Mouse (Mus musculus) activated CD4-positive, CD25-positive, alpha-beta regulatory T cell (primary cell): Measurements from ENCODE around the gene Ofd1. TPM values are rescaled to one million over a fixed set of nuclear protein-coding genes. Genes with fewer than 3 reads are reported as not detected.

Experiments used
- polyA plus RNA-seq, 2 experiments: library from polyadenylated mRNA; unstranded; fragments of 100-300 nt; shearing (Covaris generic); gene quantifications; one replicate each; pipeline ENCODE4 v1.2.1; 2017

Ofd1 gene
- 10 to 100 TPM in 1 of 2 experiments, 1 to 10 TPM in 1; 8.3 to 10.6 TPM for polyA plus RNA-seq

DNA sequence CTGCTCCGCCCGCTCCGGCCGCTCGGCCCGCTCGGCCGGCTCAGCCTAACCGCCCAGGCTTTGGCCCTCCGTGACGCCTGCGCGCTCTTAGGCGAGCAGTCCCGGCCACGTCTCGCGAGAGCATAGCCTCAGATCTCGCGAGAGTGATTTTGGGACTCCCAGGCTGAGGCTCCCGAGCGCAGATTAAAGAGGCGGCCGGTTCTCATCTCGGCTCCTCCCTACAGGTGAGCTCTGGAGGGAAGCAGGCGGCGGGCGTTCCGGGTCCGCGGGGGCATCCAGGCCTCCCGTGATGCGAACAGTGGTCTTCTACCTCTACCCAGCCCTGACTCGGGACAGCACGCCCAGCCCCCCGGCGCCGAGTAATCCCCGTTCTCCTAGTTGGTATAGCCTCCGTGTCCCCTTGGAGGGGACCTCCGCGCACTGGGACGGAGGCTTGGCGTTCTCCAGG is at the start of gene Ofd1:
Ofd1 (minus strand) TSS at position 89 of the 448 bp plus-strand sequence.

DNA sequence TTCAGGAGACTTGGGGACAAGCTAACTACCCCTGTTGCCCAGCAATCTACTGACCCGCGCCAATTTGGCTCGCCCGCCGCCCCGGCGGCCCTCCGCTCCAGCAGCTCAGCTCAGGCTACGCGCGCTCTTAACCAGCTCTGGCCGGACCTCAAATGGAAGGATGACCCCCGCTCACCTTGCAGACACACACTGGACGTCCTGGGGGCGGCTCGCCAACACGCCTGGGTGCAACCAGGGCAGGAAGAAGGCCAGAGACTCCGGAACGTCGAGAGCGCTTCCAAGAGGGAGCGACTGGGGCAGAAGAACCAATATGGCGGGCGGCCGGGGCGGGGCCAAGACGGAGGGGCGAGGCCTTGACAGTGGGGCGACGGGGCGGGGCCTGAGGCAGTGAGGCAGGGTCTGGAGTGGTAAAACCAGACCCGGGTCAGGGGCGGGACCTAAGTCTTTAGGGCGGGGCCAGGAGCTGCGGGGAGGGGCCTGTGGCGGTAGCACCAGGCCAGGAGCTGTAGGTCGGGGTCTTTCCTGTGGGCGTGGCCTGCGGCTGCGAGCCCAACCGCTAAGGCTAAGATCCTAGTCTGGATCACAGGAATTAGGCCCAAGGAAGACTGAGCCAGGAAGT is 39.0 kb upstream of the Ofd1 start, which contains the start of gene Rab9:
Rab9 (minus strand) TSS at position 503 of the 619 bp plus-strand sequence.

DNA sequence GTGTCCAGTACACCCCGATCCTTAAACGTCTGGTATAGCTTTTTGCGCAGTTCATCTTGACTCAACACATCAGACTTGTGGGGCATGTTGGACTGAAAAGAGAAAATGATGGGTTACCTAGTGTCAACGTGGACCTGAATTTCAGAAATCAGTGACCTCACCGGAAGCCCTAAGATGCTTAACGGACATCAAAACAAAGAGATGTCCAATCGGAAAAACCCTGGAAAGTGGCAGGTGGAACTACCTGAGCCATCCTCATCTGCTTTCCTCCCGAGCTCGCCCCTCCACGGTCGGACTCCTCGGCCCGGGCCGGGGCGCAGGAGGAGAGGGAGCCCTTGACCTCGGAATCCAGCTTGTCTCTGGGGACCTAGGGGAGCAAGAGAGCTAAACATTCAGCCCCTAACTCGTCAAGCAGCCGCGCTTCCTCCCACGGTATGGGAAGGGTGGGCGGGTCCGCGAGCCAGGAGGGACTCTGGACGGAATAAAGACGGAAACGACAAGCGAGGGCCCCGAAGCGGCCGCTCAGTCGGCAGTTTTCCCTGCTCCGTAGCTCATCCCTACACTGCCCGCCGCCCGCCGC is 378 bp downstream of the Ofd1 start, which contains the start of gene Trappc2:
Trappc2 (plus strand) TSS at position 539 of the 580 bp plus-strand sequence.

Other genes with a start within 250 kb of the Ofd1 start
- 10 to 100 TPM; 11.2 to 17.4 TPM for gene Gpm6b, start 201.8 kb downstream of the Ofd1 start, polyA plus RNA-seq
- 10 to 100 TPM; 23.7 to 23.8 TPM for gene Trappc2, start 130 bp downstream of the Ofd1 start, polyA plus RNA-seq
- gene Rab9, start 39.2 kb upstream of the Ofd1 start, polyA plus RNA-seq: 10 to 100 TPM; 27.6 to 31.7 TPM
- gene Tceanc, start 77.9 kb upstream of the Ofd1 start, polyA plus RNA-seq: 1 to 10 TPM; 6.7 to 8.0 TPM
- gene Egfl6, start 145.0 kb upstream of the Ofd1 start, polyA plus RNA-seq: under 1 TPM in 1 of 2 experiments, not detected in 1; 0.54 TPM